Mouse (Mus musculus): ENCODE measurements around the gene Hoxc10.

The Hoxc10 gene

DNA sequence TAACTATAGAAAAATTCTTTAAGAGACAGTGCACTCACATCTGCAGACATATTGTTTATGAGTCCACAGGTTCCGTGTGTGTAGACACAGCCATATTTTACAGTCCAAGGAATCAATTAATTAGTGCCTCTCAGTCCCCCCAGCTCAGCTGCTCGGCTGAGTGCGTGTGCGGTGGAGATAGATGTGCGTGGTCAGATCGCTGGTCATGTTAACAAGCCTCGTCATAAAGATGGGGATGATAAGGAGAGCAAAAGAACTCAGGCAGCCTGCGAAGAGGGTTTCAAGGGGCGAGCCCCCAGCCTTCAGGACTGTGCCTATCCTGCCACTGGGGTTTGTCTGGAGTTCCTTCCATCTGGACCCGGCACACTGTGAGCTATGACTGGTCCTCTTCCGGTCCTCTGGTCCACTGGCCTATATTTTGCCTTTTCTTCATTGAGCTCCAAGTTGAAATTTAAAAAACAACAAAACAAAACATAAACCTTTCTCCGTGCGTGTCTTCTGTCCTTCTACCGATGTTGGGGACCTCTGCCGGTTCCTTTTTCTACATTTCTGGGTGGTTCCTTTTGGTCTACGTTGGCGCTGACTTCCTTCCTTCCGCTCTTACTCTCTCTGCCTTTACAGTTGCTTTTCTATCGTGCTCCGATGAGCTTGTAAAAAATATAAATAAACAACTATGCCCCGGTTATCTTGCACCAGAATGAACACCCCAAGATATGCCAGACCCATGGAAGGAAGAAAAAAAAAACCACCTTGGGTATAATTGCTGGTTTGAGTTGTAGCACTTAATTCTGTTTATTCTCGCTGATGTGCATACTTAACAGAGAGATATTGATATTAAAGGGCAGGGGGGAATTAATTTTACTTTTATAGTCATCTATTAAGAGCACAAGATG is 21.2 kb upstream of the Hoxc10 start:
- no peak for DNase-seq

GRCm38 (mm10) chr15:102947276-102947675 is 19.3 kb upstream of the Hoxc10 start:
- no peak for DNase-seq

DNA sequence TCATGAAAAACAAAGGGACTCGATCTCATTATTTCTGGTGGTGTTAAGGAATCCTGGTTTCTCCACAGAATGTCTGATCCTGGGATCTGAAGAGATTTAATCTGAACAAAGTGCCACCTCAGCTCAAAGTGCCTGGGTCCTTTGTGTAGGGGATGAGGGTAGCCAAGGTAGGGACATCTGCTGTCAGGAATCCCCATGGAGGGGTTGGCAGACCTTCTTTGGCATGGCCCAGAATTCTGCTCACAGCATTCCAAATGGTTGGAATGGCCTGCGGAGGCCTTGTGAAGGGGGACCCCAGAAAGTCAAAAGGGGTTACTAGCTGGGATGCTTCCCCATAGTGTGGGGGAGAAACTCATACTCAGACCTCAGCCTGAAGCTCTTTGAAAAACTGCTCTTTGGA is 17.8 kb upstream of the Hoxc10 start:
- DNase-seq: no peak

DNA sequence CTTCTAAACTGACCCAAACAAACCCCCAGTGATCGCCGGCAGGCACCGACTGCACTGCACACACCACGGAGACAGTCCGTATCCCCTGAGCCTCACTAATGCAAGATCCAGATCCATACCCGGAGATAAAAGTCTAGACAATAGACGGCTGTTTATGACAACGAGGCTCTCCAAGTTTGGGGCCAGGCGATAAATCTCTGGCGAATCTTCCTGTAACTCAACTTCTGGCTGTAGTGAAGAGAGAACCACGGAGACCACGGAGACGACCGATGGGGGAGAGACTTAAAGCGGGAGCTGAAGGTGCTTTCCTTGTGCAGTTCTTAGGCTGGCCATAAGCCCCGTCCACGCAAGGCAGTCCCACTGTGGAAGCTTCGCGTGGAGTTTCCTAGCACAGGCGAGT is 16.9 kb upstream of the Hoxc10 start:
- no peak for DNase-seq

- DNase-seq: no peak
These were observed 15.7 kb upstream of the Hoxc10 start for GRCm38 (mm10) chr15:102950877-102951276.

- DNase-seq: no peak
These were observed 13.0 kb upstream of the Hoxc10 start for GRCm38 (mm10) chr15:102953561-102953960.

- DNase-seq: no peak
These were observed 12.2 kb upstream of the Hoxc10 start, which contains the start of gene Hoxc11 for GRCm38 (mm10) chr15:102954192-102955006. Hoxc11 (plus strand) TSS chr15:102954427.

- no peak for DNase-seq
These were observed 11.6 kb upstream of the Hoxc10 start for GRCm38 (mm10) chr15:102955007-102955382.

DNA sequence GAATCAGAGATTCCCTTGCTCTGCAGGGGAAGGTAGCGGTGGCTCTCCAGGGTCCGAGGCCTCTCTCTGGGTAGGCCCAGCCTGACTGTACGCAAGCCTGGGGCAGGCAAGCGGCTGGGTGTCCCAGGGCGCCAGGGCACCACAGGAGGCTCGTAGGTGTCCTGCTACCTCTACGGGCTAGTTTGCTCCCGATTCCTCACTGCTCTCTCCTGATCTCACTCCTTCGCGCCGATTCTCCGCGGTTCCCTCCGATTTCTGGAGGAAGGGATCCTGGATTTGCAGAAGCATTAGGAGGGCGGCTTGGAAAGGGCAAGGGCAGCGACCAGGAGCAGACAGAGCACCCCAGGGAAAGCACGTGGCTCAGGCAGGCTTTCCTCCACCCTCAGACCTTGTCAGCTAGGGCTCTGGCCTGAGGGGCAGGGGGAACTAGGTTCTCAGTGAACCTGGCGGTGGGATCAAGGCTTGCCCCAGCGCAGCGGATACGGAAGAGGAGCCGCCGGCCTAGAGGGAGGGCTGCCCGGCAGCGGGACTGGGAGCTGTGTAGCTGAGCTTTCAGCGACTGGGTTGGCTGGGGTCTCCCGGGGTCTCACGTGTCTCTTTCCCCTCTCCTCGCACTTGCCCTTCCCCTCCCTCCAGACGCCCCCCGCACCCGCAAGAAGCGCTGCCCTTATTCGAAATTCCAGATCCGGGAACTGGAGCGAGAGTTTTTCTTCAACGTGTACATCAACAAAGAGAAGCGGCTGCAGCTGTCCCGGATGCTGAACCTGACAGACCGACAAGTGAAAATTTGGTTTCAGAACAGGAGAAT is 10.6 kb upstream of the Hoxc10 start:
- DNase-seq: no peak

DNA sequence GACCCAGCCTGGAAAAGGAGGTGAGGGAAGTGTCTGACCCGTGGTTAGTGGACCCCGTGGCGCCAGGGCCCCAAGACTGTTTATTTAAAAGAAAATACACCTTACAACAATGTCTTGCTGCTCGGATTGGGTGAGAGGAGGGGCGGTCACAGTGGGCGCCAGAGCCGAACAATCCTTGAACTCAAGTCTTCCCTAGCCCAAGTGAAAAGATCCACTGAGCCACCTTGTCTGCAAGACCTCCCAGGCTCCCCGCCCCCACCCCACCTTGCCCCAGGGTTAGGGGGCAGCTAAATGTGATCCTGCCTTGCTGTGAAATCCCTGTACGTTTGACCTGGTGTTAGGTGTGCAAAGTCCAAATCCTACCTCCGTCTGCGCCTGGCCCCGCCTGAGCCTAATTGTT is 9.7 kb upstream of the Hoxc10 start:
- no peak for DNase-seq

- no peak for DNase-seq
These were observed 6.9 kb upstream of the Hoxc10 start for GRCm38 (mm10) chr15:102959663-102960191.

GRCm38 (mm10) chr15:102961728-102962127 is 4.9 kb upstream of the Hoxc10 start:
- no peak for DNase-seq

- DNase-seq: no peak
These were observed 4.1 kb upstream of the Hoxc10 start for GRCm38 (mm10) chr15:102962492-102962891.

DNA sequence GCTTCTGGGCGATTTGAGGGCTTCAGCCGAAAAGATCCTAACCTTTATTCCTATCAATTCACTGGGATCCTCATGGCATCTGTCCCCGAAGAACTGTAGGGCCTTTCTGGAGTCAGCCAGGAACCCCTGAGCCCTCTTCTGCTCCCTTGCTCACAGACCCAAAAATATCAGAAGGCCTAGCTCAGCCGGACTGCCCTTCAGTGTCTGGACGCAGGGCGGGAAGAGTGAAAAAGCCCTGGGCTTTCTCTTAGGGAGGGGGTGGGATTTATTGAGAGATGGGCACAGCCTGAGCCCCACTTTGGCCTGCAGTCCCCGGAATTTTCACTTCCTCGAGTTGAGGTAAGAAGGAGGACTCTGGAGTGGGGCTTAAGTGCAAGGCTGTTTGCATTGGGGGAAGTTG is 3.3 kb upstream of the Hoxc10 start:
- DNase-seq: no peak

DNA sequence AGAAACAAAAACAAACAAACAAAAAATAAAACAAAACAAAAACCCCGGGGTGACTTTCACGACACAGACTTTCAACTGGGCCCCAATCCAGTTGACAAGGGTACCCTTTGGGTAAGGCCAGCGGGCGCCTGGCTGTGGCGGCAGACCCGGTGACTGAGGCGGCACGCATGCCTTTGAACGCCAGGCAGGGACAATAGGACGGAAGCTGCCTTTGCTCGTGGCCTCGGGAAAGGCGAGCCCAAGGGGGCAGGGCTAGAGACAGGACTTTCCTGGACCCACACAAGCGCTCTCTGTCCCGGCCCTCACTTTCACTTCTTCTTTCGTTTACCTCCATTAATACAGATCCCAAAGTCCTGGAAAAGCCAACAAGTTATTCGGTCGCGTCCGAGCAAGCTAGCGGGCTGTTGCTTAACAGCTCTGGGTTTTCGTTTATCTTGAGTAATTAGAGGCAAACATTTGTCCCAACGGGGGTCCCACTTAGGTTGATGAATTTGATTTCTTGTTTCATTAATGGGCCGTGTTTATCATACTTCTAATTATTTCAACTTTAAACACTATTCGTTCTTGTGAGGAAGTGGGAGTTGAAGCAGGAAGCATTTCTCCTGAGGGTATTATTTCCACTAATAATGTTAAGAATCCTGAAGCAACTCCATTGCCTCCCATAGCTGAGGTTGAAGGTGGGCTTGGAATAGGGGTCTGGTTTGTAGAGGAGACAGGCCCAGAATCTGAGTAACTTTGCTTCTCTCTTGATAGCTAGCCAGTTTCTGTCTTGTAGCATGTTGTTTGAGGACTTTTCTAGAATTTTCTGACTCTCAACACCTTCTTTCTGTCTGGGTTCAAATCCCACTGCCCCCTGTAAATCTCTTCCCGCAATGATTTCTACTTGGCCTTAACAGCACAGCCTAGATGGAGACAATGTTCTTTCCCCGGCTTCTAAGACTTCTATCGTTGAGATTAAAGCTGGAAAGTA is 2.6 kb upstream of the Hoxc10 start:
- DNase-seq: no peak

GRCm38 (mm10) chr15:102965003-102965891 is 1.3 kb upstream of the Hoxc10 start:
- DNase-seq: no peak

GRCm38 (mm10) chr15:102965892-102966775 is 462 bp upstream of the Hoxc10 start:
- peak; percentile 69 for DNase-seq

DNA sequence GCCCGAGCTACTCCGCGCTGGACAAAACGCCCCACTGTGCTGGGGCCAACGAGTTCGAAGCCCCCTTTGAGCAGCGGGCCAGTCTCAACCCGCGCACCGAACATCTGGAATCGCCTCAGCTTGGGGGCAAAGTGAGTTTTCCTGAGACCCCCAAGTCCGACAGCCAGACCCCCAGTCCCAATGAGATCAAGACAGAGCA is 615 bp downstream of the Hoxc10 start, which contains the start of gene Hoxc5:
Gene Hoxc5, plus strand, starts transcription at position 132 of the 199 bp plus-strand sequence.
- no peak for DNase-seq

DNA sequence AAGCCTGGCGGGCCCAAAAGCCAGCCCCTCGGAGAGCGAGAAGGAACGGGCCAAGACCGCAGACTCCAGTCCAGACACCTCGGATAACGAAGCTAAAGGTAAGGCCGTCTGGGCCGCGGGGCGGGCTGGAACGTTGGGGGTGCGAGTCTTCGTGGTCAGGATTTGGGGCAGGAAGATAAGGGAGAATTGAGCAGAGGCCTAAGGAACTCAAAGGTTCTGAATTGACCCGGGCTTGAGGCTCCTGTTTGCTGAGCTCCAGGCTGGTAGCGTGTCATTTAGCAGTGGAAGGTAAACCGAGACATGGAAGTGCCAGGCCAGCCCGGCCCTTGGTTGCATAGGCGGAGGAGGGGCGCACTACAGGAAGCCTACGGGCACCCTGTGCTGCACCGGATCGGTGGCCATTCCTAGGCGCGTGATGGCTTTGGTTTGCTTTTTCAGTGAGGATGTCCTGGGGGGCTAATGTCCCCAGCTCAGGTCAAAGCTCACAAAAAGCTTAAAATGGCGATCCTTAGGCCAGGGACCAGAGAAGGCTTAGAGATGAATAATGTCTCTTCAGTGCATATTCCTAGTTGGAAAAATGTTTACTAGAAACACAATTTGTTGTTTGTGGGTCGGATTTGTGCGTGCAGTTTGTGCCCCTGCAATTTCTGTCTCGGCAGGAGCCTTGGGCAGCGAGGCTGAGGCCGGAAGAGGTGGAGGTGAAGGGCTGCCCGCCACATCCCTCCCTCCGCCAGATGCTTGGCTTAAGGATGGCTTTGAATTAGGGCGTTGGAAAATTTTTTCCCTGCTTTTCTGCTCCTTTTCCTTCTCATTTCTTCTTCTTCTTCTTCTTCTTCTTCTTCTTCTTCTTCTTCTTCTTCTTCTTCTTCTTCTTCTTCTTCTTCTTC is 1.2 kb downstream of the Hoxc10 start:
- DNase-seq: no peak
